Mouse (Mus musculus): ENCODE results near the gene 5330417C22Rik.
"Not testable (repeated sequence)": the region's sequence is repeated elsewhere in the genome, so short reads cannot be mapped to it uniquely, and the experiment has no call there.

5330417C22Rik gene

GRCm38 (mm10) chr3:108533114-108533885 is 3.0 kb downstream of the 5330417C22Rik start:
- DNase-seq (ENCODE audit: low read depth, low spot score): no peak

GRCm38 (mm10) chr3:108528489-108528888 is 7.8 kb downstream of the 5330417C22Rik start:
- DNase-seq (ENCODE audit: low read depth, low spot score): no peak

- DNase-seq (ENCODE audit: low read depth, low spot score): no peak
Observed at GRCm38 (mm10) chr3:108523415-108523814, 12.9 kb downstream of the 5330417C22Rik start.

- no peak for DNase-seq (ENCODE audit: low read depth, low spot score)
Observed at GRCm38 (mm10) chr3:108518276-108518675, 18.1 kb downstream of the 5330417C22Rik start.

GRCm38 (mm10) chr3:108513465-108513864 is 22.9 kb downstream of the 5330417C22Rik start:
- no peak for DNase-seq (ENCODE audit: low read depth, low spot score)

- no peak for DNase-seq (ENCODE audit: low read depth, low spot score)
Observed at GRCm38 (mm10) chr3:108510716-108511483, 25.4 kb downstream of the 5330417C22Rik start.

- no peak for DNase-seq (ENCODE audit: low read depth, low spot score)
Observed at GRCm38 (mm10) chr3:108510156-108510555, 26.2 kb downstream of the 5330417C22Rik start.

GRCm38 (mm10) chr3:108508745-108509474 is 27.4 kb downstream of the 5330417C22Rik start:
- DNase-seq (ENCODE audit: low read depth, low spot score): no peak

- DNase-seq (ENCODE audit: low read depth, low spot score): no peak
Observed at GRCm38 (mm10) chr3:108503908-108504307, 32.4 kb downstream of the 5330417C22Rik start.

GRCm38 (mm10) chr3:108501411-108501810 is 34.9 kb downstream of the 5330417C22Rik start:
- DNase-seq (ENCODE audit: low read depth, low spot score): not testable (repeated sequence)

GRCm38 (mm10) chr3:108499826-108500225 is 36.5 kb downstream of the 5330417C22Rik start:
- DNase-seq (ENCODE audit: low read depth, low spot score): no peak

GRCm38 (mm10) chr3:108497602-108498001 is 38.7 kb downstream of the 5330417C22Rik start:
- no peak for DNase-seq (ENCODE audit: low read depth, low spot score)

GRCm38 (mm10) chr3:108495486-108495885 is 40.9 kb downstream of the 5330417C22Rik start:
- no peak for DNase-seq (ENCODE audit: low read depth, low spot score)

GRCm38 (mm10) chr3:108494861-108495474 is 41.4 kb downstream of the 5330417C22Rik start:
- DNase-seq (ENCODE audit: low read depth, low spot score): no peak

- DNase-seq (ENCODE audit: low read depth, low spot score): no peak
Observed at GRCm38 (mm10) chr3:108489968-108490367, 46.4 kb downstream of the 5330417C22Rik start.

- no peak for DNase-seq (ENCODE audit: low read depth, low spot score)
Observed at GRCm38 (mm10) chr3:108484749-108485148, 51.6 kb downstream of the 5330417C22Rik start.

GRCm38 (mm10) chr3:108478800-108479199 is 57.5 kb downstream of the 5330417C22Rik start:
- no peak for DNase-seq (ENCODE audit: low read depth, low spot score)

GRCm38 (mm10) chr3:108476761-108477619 is 59.3 kb downstream of the 5330417C22Rik start:
- no peak for DNase-seq (ENCODE audit: low read depth, low spot score)

- no peak for DNase-seq (ENCODE audit: low read depth, low spot score)
Observed at GRCm38 (mm10) chr3:108475496-108475895, 60.8 kb downstream of the 5330417C22Rik start.

- DNase-seq (ENCODE audit: low read depth, low spot score): no peak
Observed at GRCm38 (mm10) chr3:108474969-108475368, 61.4 kb downstream of the 5330417C22Rik start.

GRCm38 (mm10) chr3:108467760-108468159 is 68.6 kb downstream of the 5330417C22Rik start:
- DNase-seq (ENCODE audit: low read depth, low spot score): no peak
